Mouse (Mus musculus): Measurements from ENCODE around the gene Tfdp1. TPM values are rescaled to one million over a fixed set of nuclear protein-coding genes. Genes with fewer than 3 reads are reported as not detected.

Gene Tfdp1
- total and polyA plus RNA-seq, 3 experiments: 19.3 to 41.7 (median 35.1) TPM

DNA sequence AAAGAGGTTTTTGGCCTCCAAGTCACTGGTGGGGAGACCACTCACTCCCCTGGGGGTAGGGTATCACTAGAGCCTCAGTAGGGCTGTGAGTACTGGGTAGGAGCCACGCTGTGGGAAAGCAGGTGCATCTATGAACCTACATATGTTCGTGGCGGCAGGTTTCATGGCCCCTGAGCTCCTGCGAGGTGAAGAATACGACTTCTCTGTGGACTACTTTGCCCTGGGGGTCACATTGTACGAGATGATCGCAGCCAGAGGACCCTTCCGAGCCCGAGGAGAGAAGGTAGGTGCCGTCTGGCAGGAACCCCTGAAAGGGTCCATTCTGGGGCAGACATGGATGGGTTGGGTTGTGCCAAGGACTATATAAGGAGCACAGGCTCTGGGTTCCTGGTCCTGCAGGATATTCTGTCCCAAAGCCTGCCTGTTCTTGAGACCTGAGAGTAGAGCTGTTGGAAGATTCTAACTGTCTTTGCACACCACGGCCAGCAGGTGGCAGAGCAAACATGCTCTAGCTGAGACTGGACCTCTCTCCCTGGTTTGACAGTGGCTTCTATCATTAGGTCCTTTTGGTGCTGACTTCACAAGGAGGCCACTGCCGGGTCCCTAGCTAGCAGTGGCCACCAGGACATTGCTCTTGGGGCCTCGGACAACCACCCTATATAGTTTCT, 74.5 kb downstream of the Tfdp1 start:
- Histone ChIP-seq H3K4me3 (no peak overlapping the region), H3K4me1 (ENCODE audit: control insufficient read depth, insufficient read depth, low read length) (no peaks in the 10 kb centered on the region), H3K27me3 (ENCODE audit: control insufficient read depth, insufficient read depth, low read length) (no peaks in the 10 kb centered on the region), H3K9ac (ENCODE audit: low read depth, low read length) (no peak overlapping the region), H3K36me3 (ENCODE audit: control insufficient read depth, insufficient read depth, low read length) (no peaks in the 10 kb centered on the region), H3K79me2 (replicated peaks; ENCODE audit: control insufficient read depth, insufficient read depth, low read length) (no peaks in the 10 kb centered on the region), H3K27ac (no peak overlapping the region)
- DNase-seq: peak; percentile 48 to 79
- intact Hi-C loops (cut with DNase I): loop anchor here (2.0 kb wide), 1 partner anchor 134 kb away; no protein-coding TSS in a partner anchor
- 54% methylated on average over 13 of the region's 13 CpGs for WGBS
- TF ChIP-seq CTCF (IDR thresholded peaks at IDR 0.05): peak; percentile 92
- peak; percentile 78 for TF ChIP-seq EP300 (IDR thresholded peaks at IDR 0.05; ENCODE audit: insufficient read depth, low read depth, low read length)
- no peak for TF ChIP-seq POLR2A (IDR thresholded peaks at IDR 0.05; ENCODE audit: insufficient read depth, low read depth, low read length)

DNA sequence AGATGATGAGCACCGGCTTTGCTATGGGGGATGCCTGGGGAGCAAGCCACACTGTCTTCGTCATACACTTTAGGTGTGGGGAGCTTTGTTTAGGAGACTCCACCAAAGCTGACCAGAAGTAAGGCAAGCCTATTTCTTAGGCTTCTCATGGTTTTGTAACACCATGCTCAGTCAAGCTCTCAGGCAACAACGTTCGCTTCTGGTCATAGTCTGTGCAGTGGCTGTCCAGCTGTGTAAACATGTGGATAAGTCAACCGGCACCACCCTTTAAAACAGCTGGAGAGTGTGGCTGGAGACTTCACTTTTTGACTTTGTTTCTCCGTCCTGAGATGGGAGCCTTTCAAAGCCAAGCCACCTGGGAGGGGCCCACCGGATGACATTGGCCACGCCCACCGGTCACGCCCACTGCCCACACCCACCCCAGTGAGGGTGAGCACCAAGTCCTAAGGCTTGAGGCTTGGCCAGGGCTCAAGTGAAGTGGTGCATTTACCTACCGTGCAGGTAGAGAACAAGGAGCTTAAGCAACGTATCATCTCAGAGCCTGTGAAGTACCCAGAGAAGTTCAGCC, 75.4 kb downstream of the Tfdp1 start:
- H3K79me2 ChIP-seq (replicated peaks; ENCODE audit: control insufficient read depth, insufficient read depth, low read length): no peaks in the 10 kb centered on the region
- 44% methylated on average over 12 of the region's 12 CpGs for WGBS
- peak in 1 of 2 experiments; percentile 30 for DNase-seq
- no peaks in the 10 kb centered on the region for H3K27me3 ChIP-seq (ENCODE audit: control insufficient read depth, insufficient read depth, low read length)
- H3K4me3 ChIP-seq: no peak overlapping the region
- H3K27ac ChIP-seq: no peak overlapping the region
- no peaks in the 10 kb centered on the region for H3K36me3 ChIP-seq (ENCODE audit: control insufficient read depth, insufficient read depth, low read length)
- TF ChIP-seq CTCF (IDR thresholded peaks at IDR 0.05): no peak
- no peaks in the 10 kb centered on the region for H3K4me1 ChIP-seq (ENCODE audit: control insufficient read depth, insufficient read depth, low read length)
- no peak overlapping the region for H3K9ac ChIP-seq (ENCODE audit: low read depth, low read length)
- intact Hi-C loops (cut with DNase I): loop anchor here (2.0 kb wide), 1 partner anchor 133 kb away; no protein-coding TSS in a partner anchor

DNA sequence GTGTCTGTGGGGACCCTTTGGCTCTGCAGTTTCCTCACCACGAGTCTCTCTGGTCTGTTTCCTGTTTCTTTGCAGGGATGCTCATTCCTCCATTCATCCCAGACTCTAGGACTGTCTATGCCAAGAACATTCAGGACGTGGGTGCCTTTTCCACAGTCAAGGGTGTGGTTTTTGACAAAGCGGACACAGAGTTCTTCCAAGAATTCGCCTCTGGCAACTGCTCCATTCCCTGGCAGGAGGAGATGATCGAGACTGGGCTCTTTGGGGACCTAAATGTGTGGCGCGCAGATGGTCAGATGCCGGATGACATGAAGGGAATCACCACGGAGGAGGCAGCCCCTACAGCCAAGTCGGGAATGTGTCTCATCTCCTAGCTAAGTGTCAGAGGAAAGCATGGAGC, 77.3 kb downstream of the Tfdp1 start:
- Histone ChIP-seq H3K9ac (ENCODE audit: low read depth, low read length) (no peak overlapping the region), H3K27ac (no peak overlapping the region), H3K4me1 (ENCODE audit: control insufficient read depth, insufficient read depth, low read length) (no peaks in the 10 kb centered on the region), H3K27me3 (ENCODE audit: control insufficient read depth, insufficient read depth, low read length) (no peaks in the 10 kb centered on the region), H3K4me3 (no peak overlapping the region), H3K79me2 (replicated peaks; ENCODE audit: control insufficient read depth, insufficient read depth, low read length) (no peaks in the 10 kb centered on the region), H3K36me3 (ENCODE audit: control insufficient read depth, insufficient read depth, low read length) (no peaks in the 10 kb centered on the region)
- intact Hi-C loops (cut with DNase I): no loop called here
- 56% methylated on average over 10 of the region's 10 CpGs for WGBS
- TF ChIP-seq CTCF (IDR thresholded peaks at IDR 0.05): no peak
- no peak for TF ChIP-seq EP300 (IDR thresholded peaks at IDR 0.05; ENCODE audit: insufficient read depth, low read depth, low read length)
- TF ChIP-seq POLR2A (IDR thresholded peaks at IDR 0.05; ENCODE audit: insufficient read depth, low read depth, low read length): no peak
- peak in 1 of 2 experiments; percentile 37 for DNase-seq

DNA sequence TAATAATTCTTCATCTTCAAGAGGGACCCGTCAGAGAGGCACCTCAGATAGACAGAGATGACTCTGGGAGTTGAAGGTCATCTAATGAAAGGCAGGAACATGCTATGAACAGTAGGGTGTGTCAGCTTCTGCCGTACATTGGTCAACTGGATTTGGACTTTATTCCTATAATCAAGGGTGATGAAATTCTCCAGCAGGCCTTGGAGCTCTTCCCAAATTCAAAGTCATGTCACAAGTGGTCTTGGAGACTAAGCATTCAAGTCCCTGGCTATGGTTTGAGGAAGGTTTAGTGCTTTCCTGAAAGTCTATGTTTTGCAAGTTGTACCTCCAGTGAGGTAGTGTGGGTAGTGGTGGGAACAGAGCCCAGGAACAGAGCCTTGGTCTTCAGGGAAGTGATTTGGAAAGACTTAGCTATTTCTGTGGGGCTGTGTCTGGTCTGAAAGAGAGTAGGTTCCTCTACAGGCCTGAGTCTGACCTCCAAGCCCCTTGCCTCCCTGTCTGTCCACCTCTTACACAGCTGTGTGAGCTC, 80.6 kb downstream of the Tfdp1 start:
- H3K9ac ChIP-seq (ENCODE audit: low read depth, low read length): no peak overlapping the region
- H3K4me1 ChIP-seq (ENCODE audit: control insufficient read depth, insufficient read depth, low read length): no peaks in the 10 kb centered on the region
- no peaks in the 10 kb centered on the region for H3K36me3 ChIP-seq (ENCODE audit: control insufficient read depth, insufficient read depth, low read length)
- intact Hi-C loops (cut with DNase I): no loop called here
- H3K27me3 ChIP-seq (ENCODE audit: control insufficient read depth, insufficient read depth, low read length): no peaks in the 10 kb centered on the region
- H3K4me3 ChIP-seq: no peak overlapping the region
- WGBS: 62% methylated on average over 2 of the region's 2 CpGs
- no peak overlapping the region for H3K27ac ChIP-seq
- TF ChIP-seq EP300 (IDR thresholded peaks at IDR 0.05; ENCODE audit: insufficient read depth, low read depth, low read length) (no peak), POLR2A (IDR thresholded peaks at IDR 0.05; ENCODE audit: insufficient read depth, low read depth, low read length) (no peak), CTCF (IDR thresholded peaks at IDR 0.05) (no peak)
- DNase-seq: no peak
- H3K79me2 ChIP-seq (replicated peaks; ENCODE audit: control insufficient read depth, insufficient read depth, low read length): no peaks in the 10 kb centered on the region

DNA sequence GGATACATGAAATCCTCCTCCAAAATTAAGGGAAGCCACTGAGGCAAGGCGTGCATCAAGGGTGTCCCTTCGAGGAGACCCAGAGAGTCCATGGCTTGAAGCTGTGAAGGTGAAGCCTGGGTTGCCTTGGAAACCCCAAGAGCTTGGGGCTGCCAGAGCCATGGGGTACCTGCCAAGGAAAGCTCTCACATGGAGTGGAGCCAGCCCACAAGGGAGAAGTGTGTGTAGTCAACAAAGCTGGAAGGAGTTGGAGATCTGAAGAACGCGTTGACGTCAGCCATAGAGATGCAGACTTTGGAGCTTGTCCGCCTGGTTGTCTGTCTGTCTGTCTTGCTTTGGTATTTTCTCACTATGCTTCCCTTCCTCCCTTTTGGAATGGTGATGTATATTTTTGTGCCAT, 82.4 kb downstream of the Tfdp1 start:
- TF ChIP-seq EP300 (IDR thresholded peaks at IDR 0.05; ENCODE audit: insufficient read depth, low read depth, low read length): no peak
- TF ChIP-seq POLR2A (IDR thresholded peaks at IDR 0.05; ENCODE audit: insufficient read depth, low read depth, low read length): no peak
- TF ChIP-seq CTCF (IDR thresholded peaks at IDR 0.05): no peak
- DNase-seq: no peak
- no peak overlapping the region for H3K4me3 ChIP-seq
- intact Hi-C loops (cut with DNase I): no loop called here
- no peaks in the 10 kb centered on the region for H3K79me2 ChIP-seq (replicated peaks; ENCODE audit: control insufficient read depth, insufficient read depth, low read length)
- WGBS: 86% methylated on average over 6 of the region's 6 CpGs
- no peaks in the 10 kb centered on the region for H3K36me3 ChIP-seq (ENCODE audit: control insufficient read depth, insufficient read depth, low read length)
- no peak overlapping the region for H3K27ac ChIP-seq
- H3K4me1 ChIP-seq (ENCODE audit: control insufficient read depth, insufficient read depth, low read length): no peaks in the 10 kb centered on the region
- H3K9ac ChIP-seq (ENCODE audit: low read depth, low read length): no peak overlapping the region
- no peaks in the 10 kb centered on the region for H3K27me3 ChIP-seq (ENCODE audit: control insufficient read depth, insufficient read depth, low read length)

DNA sequence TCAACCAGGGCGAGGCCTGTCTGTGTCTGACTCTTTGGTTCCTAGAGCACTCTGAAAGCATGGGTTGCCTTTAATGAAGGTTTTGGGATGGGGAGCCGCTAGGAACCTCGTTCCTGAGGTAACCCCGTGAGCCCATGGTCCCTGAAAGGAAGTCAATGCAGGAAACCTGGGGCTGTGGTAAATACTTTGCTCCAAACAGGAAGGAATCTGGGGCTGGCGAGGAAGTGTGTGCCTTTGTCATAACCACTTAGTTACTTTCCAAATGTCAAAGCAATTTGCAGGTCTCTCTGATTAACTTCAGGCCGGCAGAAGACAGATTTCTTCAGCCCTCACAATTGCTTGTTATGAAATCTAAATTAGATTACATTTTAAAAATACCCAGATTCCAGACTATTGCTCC, 88.8 kb downstream of the Tfdp1 start:
- DNase-seq: peak in 1 of 2 experiments; percentile 39
- peak overlapping the region; percentile 96 for H3K27ac ChIP-seq
- intact Hi-C loops (cut with DNase I): loop anchor here (5.0 kb wide), 1 partner anchor 65 kb away; the partner anchor contains the start of gene Gas6
- H3K4me3 ChIP-seq: peak overlapping the region; percentile 30
- no peaks in the 10 kb centered on the region for H3K36me3 ChIP-seq (ENCODE audit: control insufficient read depth, insufficient read depth, low read length)
- TF ChIP-seq EP300 (IDR thresholded peaks at IDR 0.05; ENCODE audit: insufficient read depth, low read depth, low read length): no peak
- peak; percentile 61; the same call in 1 of the 2 replicates for TF ChIP-seq POLR2A (IDR thresholded peaks at IDR 0.05; ENCODE audit: insufficient read depth, low read depth, low read length)
- no peaks in the 10 kb centered on the region for H3K79me2 ChIP-seq (replicated peaks; ENCODE audit: control insufficient read depth, insufficient read depth, low read length)
- peaks cover 19% of the 10 kb centered on the region for H3K4me1 ChIP-seq (ENCODE audit: control insufficient read depth, insufficient read depth, low read length)
- 41% methylated on average over 6 of the region's 6 CpGs for WGBS
- H3K9ac ChIP-seq (ENCODE audit: low read depth, low read length): peak overlapping the region; percentile 25; the same call in 1 of the 2 replicates
- no peaks in the 10 kb centered on the region for H3K27me3 ChIP-seq (ENCODE audit: control insufficient read depth, insufficient read depth, low read length)

Other genes with a start within 250 kb of the Tfdp1 start
- gene Pcid2, start 233.3 kb upstream of the Tfdp1 start, total RNA-seq (2021): 10 to 100 TPM in 1 of 2 experiments, 1 to 10 TPM in 1; 8.2 to 10.3 TPM
- gene Pcid2, start 233.3 kb upstream of the Tfdp1 start, polyA plus RNA-seq (2012; rRNA removed): 12.9 and 14.4 TPM in 2 replicates
- gene Cul4a, start 233.1 kb upstream of the Tfdp1 start, total RNA-seq (2021): 10 to 100 TPM; 68.5 to 76.0 TPM
- 35.0 and 71.0 TPM in 2 replicates for gene Cul4a, start 233.1 kb upstream of the Tfdp1 start, polyA plus RNA-seq (2012; rRNA removed)
- 100 to 1,000 TPM; 406 to 437 TPM for gene Lamp1, start 179.6 kb upstream of the Tfdp1 start, total RNA-seq (2021)
- 462 and 645 TPM in 2 replicates for gene Lamp1, start 179.6 kb upstream of the Tfdp1 start, polyA plus RNA-seq (2012; rRNA removed)
- 1 to 10 TPM; 3.9 to 5.1 TPM for gene Grtp1, start 138.1 kb upstream of the Tfdp1 start, total RNA-seq (2021)
- 3.8 and 5.6 TPM in 2 replicates for gene Grtp1, start 138.1 kb upstream of the Tfdp1 start, polyA plus RNA-seq (2012; rRNA removed)
- 100 to 1,000 TPM; 587 to 599 TPM for gene Adprhl1, start 84.6 kb upstream of the Tfdp1 start, total RNA-seq (2021)
- gene Adprhl1, start 84.6 kb upstream of the Tfdp1 start, polyA plus RNA-seq (2012; rRNA removed): 371 and 464 TPM in 2 replicates
- gene Dcun1d2, start 50.6 kb upstream of the Tfdp1 start, total RNA-seq (2021): 10 to 100 TPM; 63.1 to 64.6 TPM
- 52.1 and 74.2 TPM in 2 replicates for gene Dcun1d2, start 50.6 kb upstream of the Tfdp1 start, polyA plus RNA-seq (2012; rRNA removed)
- 10 to 100 TPM; 24.4 to 29.4 TPM for gene Tmco3, start 50.6 kb upstream of the Tfdp1 start, total RNA-seq (2021)
- 29.1 and 30.0 TPM in 2 replicates for gene Tmco3, start 50.6 kb upstream of the Tfdp1 start, polyA plus RNA-seq (2012; rRNA removed)
- not detected for gene Atp4b, start 58.1 kb downstream of the Tfdp1 start, total RNA-seq (2021)
- 0.23 and 0.33 TPM in 2 replicates for gene Atp4b, start 58.1 kb downstream of the Tfdp1 start, polyA plus RNA-seq (2012; rRNA removed)
- under 1 TPM; 0.05 TPM for gene Grk1, start 66.3 kb downstream of the Tfdp1 start, total RNA-seq (2021)
- not detected in 2 replicates for gene Grk1, start 66.3 kb downstream of the Tfdp1 start, polyA plus RNA-seq (2012; rRNA removed)
- gene Tmem255b, start 96.4 kb downstream of the Tfdp1 start, total RNA-seq (2021): 1 to 10 TPM; 4.8 to 8.0 TPM
- 10.2 and 17.0 TPM in 2 replicates for gene Tmem255b, start 96.4 kb downstream of the Tfdp1 start, polyA plus RNA-seq (2012; rRNA removed)
- 100 to 1,000 TPM; 114 to 129 TPM for gene Gas6, start 155.7 kb downstream of the Tfdp1 start, total RNA-seq (2021)
- gene Gas6, start 155.7 kb downstream of the Tfdp1 start, polyA plus RNA-seq (2012; rRNA removed): 133 and 153 TPM in 2 replicates
- not detected for gene 1700029H14Rik, start 223.7 kb downstream of the Tfdp1 start, total RNA-seq (2021)
- 0.32 and 0.45 TPM in 2 replicates for gene 1700029H14Rik, start 223.7 kb downstream of the Tfdp1 start, polyA plus RNA-seq (2012; rRNA removed)